Mouse (Mus musculus): ENCODE results near the gene Slc22a14. TPM values are rescaled to one million over a fixed set of nuclear protein-coding genes. Genes with fewer than 3 reads are reported as not detected.

Gene Slc22a14
- polyA plus RNA-seq, 1 experiment from 2014 or later: not detected

DNA sequence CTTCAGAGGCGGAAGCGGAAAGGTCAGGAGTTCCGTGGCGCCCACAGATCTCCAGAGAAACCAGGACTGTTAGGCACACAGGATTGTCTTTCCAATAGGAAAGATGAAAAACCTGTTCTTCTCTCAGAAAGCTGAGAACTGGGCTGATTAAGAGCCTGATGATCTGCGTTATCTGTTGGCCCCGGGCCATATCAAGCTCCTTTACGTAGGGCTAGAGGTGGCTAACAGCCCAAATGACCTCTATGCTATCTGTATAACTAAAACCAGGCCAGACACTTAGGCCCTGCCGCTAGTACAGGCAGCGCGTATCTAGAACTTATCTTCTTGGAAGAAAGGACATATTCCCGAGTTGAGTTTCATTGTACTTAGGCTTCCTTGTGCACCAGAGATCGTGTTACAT lies 2.1 kb downstream of the Slc22a14 start:
- no peaks in the 10 kb centered on the region for H3K36me3 ChIP-seq (ENCODE audit: control insufficient read depth, insufficient read depth)
- no peak overlapping the region for H3K4me3 ChIP-seq (replicated peaks; ENCODE audit: low read length)
- no peak for ATAC-seq
- H3K9me3 ChIP-seq (ENCODE audit: control insufficient read depth, low read length): no peaks in the 10 kb centered on the region
- no peak overlapping the region for H3K9ac ChIP-seq (replicated peaks; ENCODE audit: low read depth, low read length)
- WGBS: 93% methylated on average over 12 of the region's 12 CpGs
- H3K27ac ChIP-seq (ENCODE audit: low read length): no peak overlapping the region
- no peaks in the 10 kb centered on the region for H3K27me3 ChIP-seq (replicated peaks; ENCODE audit: control insufficient read depth, insufficient read depth, low read length)
- no peaks in the 10 kb centered on the region for H3K4me1 ChIP-seq (replicated peaks; ENCODE audit: control insufficient read depth, insufficient read depth, low read length)
- H3K4me2 ChIP-seq (ENCODE audit: low read length): no peak overlapping the region

DNA sequence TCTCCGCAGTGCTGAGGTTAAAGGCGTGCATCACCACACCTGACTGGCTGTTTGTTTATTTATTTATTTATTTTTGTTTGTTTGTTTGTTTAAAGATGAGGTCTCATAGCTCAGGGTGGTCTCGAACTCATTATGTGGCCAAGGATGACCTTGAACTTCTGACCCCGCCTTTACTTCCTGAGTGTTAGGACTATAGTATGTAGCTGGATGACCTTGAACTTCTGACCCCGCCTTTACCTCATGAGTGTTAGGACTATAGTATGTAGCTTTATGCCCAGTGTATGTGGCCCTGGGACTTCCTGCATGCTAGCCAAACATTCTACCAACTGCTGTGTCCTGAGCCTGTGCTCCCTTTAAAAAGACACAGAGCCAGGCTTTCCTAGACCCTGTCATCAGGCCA lies 3.9 kb downstream of the Slc22a14 start:
- Histone ChIP-seq H3K9ac (replicated peaks; ENCODE audit: low read depth, low read length) (no peak overlapping the region), H3K4me1 (replicated peaks; ENCODE audit: control insufficient read depth, insufficient read depth, low read length) (peaks cover 6% of the 10 kb centered on the region; the same call in 1 of the 2 replicates), H3K4me3 (replicated peaks; ENCODE audit: low read length) (no peak overlapping the region), H3K27me3 (replicated peaks; ENCODE audit: control insufficient read depth, insufficient read depth, low read length) (no peaks in the 10 kb centered on the region), H3K4me2 (ENCODE audit: low read length) (no peak overlapping the region), H3K9me3 (ENCODE audit: control insufficient read depth, low read length) (no peaks in the 10 kb centered on the region), H3K27ac (ENCODE audit: low read length) (no peak overlapping the region), H3K36me3 (ENCODE audit: control insufficient read depth, insufficient read depth) (no peaks in the 10 kb centered on the region)
- no peak for ATAC-seq
- WGBS: 93% methylated on average over 5 of the region's 5 CpGs

DNA sequence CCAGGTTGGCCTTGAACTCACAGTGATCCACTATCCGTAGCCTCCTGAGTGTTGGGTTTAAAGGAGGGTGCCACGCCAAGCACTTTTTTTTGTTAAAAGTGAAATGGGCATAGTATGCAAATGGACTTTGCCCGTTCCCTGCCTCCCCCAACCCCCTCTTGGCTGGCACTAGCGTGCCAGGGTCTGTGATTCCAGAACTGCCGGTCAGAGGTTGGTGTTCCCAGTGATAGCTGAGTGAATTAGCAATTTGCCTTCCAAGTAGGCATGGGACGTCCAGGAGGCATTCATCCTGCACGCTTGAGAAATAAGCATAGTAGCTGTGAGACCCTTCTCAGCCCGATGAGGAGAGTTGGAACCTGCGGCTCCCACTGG lies 7.3 kb downstream of the Slc22a14 start:
- peak overlapping the region; percentile 85 for H3K4me2 ChIP-seq (ENCODE audit: low read length)
- H3K9ac ChIP-seq (replicated peaks; ENCODE audit: low read depth, low read length): peak overlapping the region; percentile 74; the same call in 1 of the 2 replicates
- H3K27ac ChIP-seq (ENCODE audit: low read length): no peak overlapping the region
- peak overlapping the region; percentile 71 for H3K4me3 ChIP-seq (replicated peaks; ENCODE audit: low read length)
- H3K36me3 ChIP-seq (ENCODE audit: control insufficient read depth, insufficient read depth): no peaks in the 10 kb centered on the region
- WGBS: 23% methylated on average over 9 of the region's 9 CpGs
- no peaks in the 10 kb centered on the region for H3K9me3 ChIP-seq (ENCODE audit: control insufficient read depth, low read length)
- H3K4me1 ChIP-seq (replicated peaks; ENCODE audit: control insufficient read depth, insufficient read depth, low read length): peaks cover 6% of the 10 kb centered on the region; the same call in 1 of the 2 replicates
- ATAC-seq: peak; percentile 6; the same call in 1 of the 2 replicates
- no peaks in the 10 kb centered on the region for H3K27me3 ChIP-seq (replicated peaks; ENCODE audit: control insufficient read depth, insufficient read depth, low read length)

DNA sequence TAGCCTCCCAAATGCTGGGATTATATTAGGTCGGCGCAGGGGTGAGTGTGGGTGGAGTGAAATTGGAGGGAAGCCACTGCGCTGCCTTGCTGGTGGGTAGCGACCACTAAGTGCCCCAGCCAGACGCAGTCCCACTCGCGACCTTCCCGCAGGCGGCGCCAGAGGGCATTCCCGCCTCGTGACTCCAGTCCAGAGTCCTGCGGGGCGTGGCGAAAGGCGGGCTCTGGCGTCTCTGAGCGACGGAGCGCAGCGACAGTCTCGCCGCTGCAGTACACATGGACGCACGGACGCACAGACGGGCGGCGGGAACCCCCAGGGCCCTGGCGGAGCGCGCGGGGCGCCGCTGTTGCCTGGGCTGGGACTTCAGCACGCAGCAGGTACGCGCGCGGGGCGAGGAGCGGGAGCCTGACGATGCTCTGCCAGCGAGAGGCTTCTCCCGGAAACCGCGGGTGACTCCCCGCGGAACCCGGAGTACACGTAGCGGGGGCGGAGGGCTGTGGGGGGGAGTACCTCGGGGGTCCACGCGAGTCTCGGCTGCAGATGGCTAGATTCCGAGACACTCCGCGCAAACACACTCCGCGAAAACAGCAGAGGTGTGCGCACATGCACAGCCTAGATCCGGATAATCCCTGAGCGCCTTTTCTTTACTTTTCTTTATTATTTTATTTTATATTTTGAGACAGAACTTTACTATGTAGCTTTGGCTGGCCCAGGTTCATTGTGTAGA lies 7.9 kb downstream of the Slc22a14 start, which contains the start of gene Xylb:
Gene Xylb (plus strand): TSS at position 51 of the 727 bp plus-strand sequence.
- Histone ChIP-seq H3K27ac (ENCODE audit: low read length) (no peak within 1 kb of the TSS), H3K36me3 (ENCODE audit: control insufficient read depth, insufficient read depth) (no peaks in the 10 kb centered on the region), H3K4me1 (replicated peaks; ENCODE audit: control insufficient read depth, insufficient read depth, low read length) (peaks cover 6% of the 10 kb centered on the region; the same call in 1 of the 2 replicates), H3K9ac (replicated peaks; ENCODE audit: low read depth, low read length) (peak within 1 kb of the TSS; percentile 74), H3K9me3 (ENCODE audit: control insufficient read depth, low read length) (no peaks in the 10 kb centered on the region), H3K4me2 (ENCODE audit: low read length) (peak within 1 kb of the TSS; percentile 85), H3K4me3 (replicated peaks; ENCODE audit: low read length) (peak within 1 kb of the TSS; percentile 71), H3K27me3 (replicated peaks; ENCODE audit: control insufficient read depth, insufficient read depth, low read length) (no peaks in the 10 kb centered on the region)
- ATAC-seq: peak; percentile 93
- 2% methylated on average over 65 of the region's 65 CpGs for WGBS

DNA sequence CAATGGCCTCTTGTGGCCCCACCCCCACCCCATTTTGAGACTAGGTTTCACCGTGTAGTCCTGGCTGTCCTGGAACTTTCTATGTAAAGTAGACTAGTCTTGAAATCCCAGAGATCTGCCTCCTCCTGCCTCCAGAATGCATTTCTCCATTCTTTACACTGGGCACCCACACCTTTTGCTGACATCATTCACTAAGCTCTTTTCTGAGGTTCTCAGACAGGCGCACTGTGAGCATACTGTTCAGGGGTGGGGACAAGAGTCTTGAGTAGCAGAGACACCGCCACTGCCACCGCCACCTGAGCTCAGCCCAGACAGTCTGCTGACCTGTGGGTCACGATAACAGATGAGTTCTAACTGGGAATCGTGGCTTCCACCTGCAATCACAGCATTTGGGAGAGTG lies 9.4 kb downstream of the Slc22a14 start:
- Histone ChIP-seq H3K9me3 (ENCODE audit: control insufficient read depth, low read length) (no peaks in the 10 kb centered on the region), H3K4me2 (ENCODE audit: low read length) (no peak overlapping the region), H3K4me1 (replicated peaks; ENCODE audit: control insufficient read depth, insufficient read depth, low read length) (peaks cover 6% of the 10 kb centered on the region; the same call in 1 of the 2 replicates), H3K9ac (replicated peaks; ENCODE audit: low read depth, low read length) (no peak overlapping the region), H3K4me3 (replicated peaks; ENCODE audit: low read length) (no peak overlapping the region), H3K36me3 (ENCODE audit: control insufficient read depth, insufficient read depth) (no peaks in the 10 kb centered on the region), H3K27ac (ENCODE audit: low read length) (no peak overlapping the region), H3K27me3 (replicated peaks; ENCODE audit: control insufficient read depth, insufficient read depth, low read length) (no peaks in the 10 kb centered on the region)
- ATAC-seq: no peak
- 82% methylated on average over 6 of the region's 6 CpGs for WGBS

GRCm38 (mm10) chr9:119353926-119354325 lies 11.4 kb downstream of the Slc22a14 start:
- Histone ChIP-seq H3K36me3 (ENCODE audit: control insufficient read depth, insufficient read depth) (peaks cover 5% of the 10 kb centered on the region; the same call in 1 of the 2 replicates), H3K4me3 (replicated peaks; ENCODE audit: low read length) (no peak overlapping the region), H3K4me2 (ENCODE audit: low read length) (no peak overlapping the region), H3K4me1 (replicated peaks; ENCODE audit: control insufficient read depth, insufficient read depth, low read length) (peaks cover 6% of the 10 kb centered on the region; the same call in 1 of the 2 replicates), H3K9ac (replicated peaks; ENCODE audit: low read depth, low read length) (no peak overlapping the region), H3K9me3 (ENCODE audit: control insufficient read depth, low read length) (no peaks in the 10 kb centered on the region), H3K27ac (ENCODE audit: low read length) (no peak overlapping the region), H3K27me3 (replicated peaks; ENCODE audit: control insufficient read depth, insufficient read depth, low read length) (no peaks in the 10 kb centered on the region)
- ATAC-seq: no peak
- WGBS: 86% methylated on average over 6 of the region's 6 CpGs

- Histone ChIP-seq H3K36me3 (ENCODE audit: control insufficient read depth, insufficient read depth) (peaks cover 10% of the 10 kb centered on the region; the same call in 1 of the 2 replicates), H3K9me3 (ENCODE audit: control insufficient read depth, low read length) (no peaks in the 10 kb centered on the region), H3K27ac (ENCODE audit: low read length) (no peak overlapping the region), H3K9ac (replicated peaks; ENCODE audit: low read depth, low read length) (no peak overlapping the region), H3K4me3 (replicated peaks; ENCODE audit: low read length) (no peak overlapping the region), H3K27me3 (replicated peaks; ENCODE audit: control insufficient read depth, insufficient read depth, low read length) (no peaks in the 10 kb centered on the region), H3K4me2 (ENCODE audit: low read length) (no peak overlapping the region), H3K4me1 (replicated peaks; ENCODE audit: control insufficient read depth, insufficient read depth, low read length) (no peaks in the 10 kb centered on the region)
- 12% methylated on average over 4 of the region's 4 CpGs for WGBS
- peak; percentile 56; the same call in 1 of the 2 replicates for ATAC-seq
These were observed 13.3 kb downstream of the Slc22a14 start for GRCm38 (mm10) chr9:119352060-119352459.

DNA sequence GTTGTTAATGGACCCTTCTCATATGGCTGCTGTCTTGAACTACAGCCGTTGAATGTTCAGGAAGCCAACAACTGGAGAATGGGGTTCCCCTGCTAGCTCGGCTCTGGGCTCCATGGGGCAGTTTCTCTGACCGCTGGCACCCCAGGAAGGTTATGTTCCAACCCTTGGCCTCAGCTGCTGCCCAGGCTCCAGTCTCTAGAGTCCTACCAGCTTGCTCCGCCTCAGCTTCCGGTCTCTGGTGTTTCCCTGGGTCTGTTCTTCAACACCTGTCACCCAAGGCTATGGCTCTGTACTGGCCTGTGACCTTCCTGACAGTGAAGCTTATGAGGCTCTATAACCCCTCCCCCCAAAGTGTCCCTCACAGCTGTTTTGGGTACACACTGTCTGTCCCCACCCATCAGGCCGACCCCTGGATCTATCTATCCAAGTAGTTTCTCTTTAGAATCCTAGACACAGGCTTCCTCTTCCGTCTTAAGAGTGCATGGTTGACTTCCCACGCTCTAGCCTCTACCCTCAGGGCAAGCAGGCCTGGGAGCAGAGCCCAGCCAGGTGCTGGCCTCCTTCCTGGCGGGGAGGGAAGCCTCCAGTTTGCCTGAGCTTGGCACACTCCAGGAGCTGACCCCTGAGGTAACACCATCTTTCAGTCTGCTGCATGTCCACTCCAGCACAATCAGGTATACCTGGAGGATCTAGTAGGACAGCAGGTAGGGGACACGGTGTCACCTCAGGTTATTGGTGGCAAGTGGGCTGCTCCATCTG lies 14.2 kb downstream of the Slc22a14 start:
- H3K36me3 ChIP-seq (ENCODE audit: control insufficient read depth, insufficient read depth): peaks cover 12% of the 10 kb centered on the region; the same call in 1 of the 2 replicates
- no peak overlapping the region for H3K4me3 ChIP-seq (replicated peaks; ENCODE audit: low read length)
- no peaks in the 10 kb centered on the region for H3K4me1 ChIP-seq (replicated peaks; ENCODE audit: control insufficient read depth, insufficient read depth, low read length)
- H3K27me3 ChIP-seq (replicated peaks; ENCODE audit: control insufficient read depth, insufficient read depth, low read length): no peaks in the 10 kb centered on the region
- WGBS: 90% methylated on average over 10 of the region's 10 CpGs
- H3K27ac ChIP-seq (ENCODE audit: low read length): no peak overlapping the region
- H3K9ac ChIP-seq (replicated peaks; ENCODE audit: low read depth, low read length): no peak overlapping the region
- no peaks in the 10 kb centered on the region for H3K9me3 ChIP-seq (ENCODE audit: control insufficient read depth, low read length)
- no peak overlapping the region for H3K4me2 ChIP-seq (ENCODE audit: low read length)
- ATAC-seq: no peak

DNA sequence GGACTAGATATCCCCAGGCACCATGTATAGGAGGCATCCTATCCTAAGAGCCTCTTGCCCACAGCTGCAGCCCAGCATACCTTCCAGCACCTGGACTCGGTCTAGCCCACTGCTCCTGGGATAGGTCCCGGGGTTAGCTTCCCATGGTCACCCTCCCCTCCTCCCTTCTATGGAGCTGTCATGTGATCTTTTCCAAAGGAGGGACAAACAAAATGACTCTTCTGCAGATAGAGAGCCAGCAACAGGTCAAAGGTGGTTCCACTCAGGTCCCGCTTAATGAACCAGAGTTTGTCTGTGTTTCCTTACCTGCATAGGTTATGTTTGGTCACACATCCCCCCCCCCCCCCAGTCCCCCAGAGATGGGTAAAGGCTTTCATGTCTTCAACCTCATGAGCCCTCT lies 14.8 kb downstream of the Slc22a14 start:
- Histone ChIP-seq H3K4me2 (ENCODE audit: low read length) (no peak overlapping the region), H3K4me3 (replicated peaks; ENCODE audit: low read length) (no peak overlapping the region), H3K9ac (replicated peaks; ENCODE audit: low read depth, low read length) (no peak overlapping the region), H3K27me3 (replicated peaks; ENCODE audit: control insufficient read depth, insufficient read depth, low read length) (no peaks in the 10 kb centered on the region), H3K9me3 (ENCODE audit: control insufficient read depth, low read length) (no peaks in the 10 kb centered on the region), H3K27ac (ENCODE audit: low read length) (no peak overlapping the region), H3K4me1 (replicated peaks; ENCODE audit: control insufficient read depth, insufficient read depth, low read length) (no peaks in the 10 kb centered on the region), H3K36me3 (ENCODE audit: control insufficient read depth, insufficient read depth) (peaks cover 12% of the 10 kb centered on the region; the same call in 1 of the 2 replicates)
- no peak for ATAC-seq
- 82% methylated on average over 3 of the region's 3 CpGs for WGBS
